Mouse (Mus musculus) brain, embryonic 14.5 days (tissue): ENCODE results near the gene Trim33.

Experiments used
- CTCF ChIP-seq: fragments of 200-500 bp; IDR thresholded peaks from 2 replicates; pipeline ENCODE4 v1.5.1; 2012; ENCODE audit warnings: inconsistent platforms, mild to moderate bottlenecking, moderate library complexity, borderline replicate concordance; ENCODE audit not compliant: insufficient read depth, insufficient read length; ENCODE audit errors: extremely low read depth
- POLR2A ChIP-seq: fragments of 200-500 bp; IDR thresholded peaks from 2 replicates; pipeline ENCODE4 v1.6.1; 2012; ENCODE audit warnings: mild to moderate bottlenecking, inconsistent platforms, borderline replicate concordance; ENCODE audit not compliant: poor library complexity, insufficient read depth, insufficient read length, severe bottlenecking; ENCODE audit errors: extremely low read depth

DNA sequence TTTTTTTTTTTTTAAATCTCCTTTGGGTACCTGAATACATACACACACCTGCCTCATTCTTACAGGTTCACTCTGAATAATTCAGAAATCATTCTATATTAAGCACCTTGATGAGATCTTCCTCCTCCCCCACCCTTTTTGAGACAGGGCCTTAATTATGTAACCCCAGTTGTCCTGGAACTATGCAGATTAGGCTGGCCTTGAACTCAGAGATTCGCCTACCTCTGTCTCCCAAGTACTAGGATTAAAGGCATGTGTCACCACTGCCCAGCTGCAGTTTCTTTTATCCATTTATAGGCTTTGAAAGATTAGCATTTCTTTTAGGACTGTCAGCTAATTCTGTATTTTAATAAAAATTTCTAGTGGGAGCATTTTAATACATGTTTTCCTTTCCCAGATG is 30.7 kb downstream of the Trim33 start:
- no peak for TF ChIP-seq CTCF
- no peak for TF ChIP-seq POLR2A
